Mouse (Mus musculus) thymus, adult 2 months (tissue): ENCODE results near the gene Rpgr. TPM values are rescaled to one million over a fixed set of nuclear protein-coding genes. Genes with fewer than 3 reads are reported as not detected.

Source experiments
- DNase-seq: peaks from one replicate; pipeline ENCODE4 v3.0.0; 2021
- H3K27ac ChIP-seq: fragments of 200-500 bp; 2 replicates; pipeline ENCODE4 v1.5.1; 2012; ENCODE audit warnings: low read length, control low read depth; ENCODE audit not compliant: control insufficient read depth, insufficient read depth
- H3K27me3 ChIP-seq: fragments of 200-500 bp; 2 replicates; pipeline ENCODE4 v1.6.1; 2012; ENCODE audit warnings: mild to moderate bottlenecking, low read length, moderate library complexity, mixed read lengths; ENCODE audit not compliant: control insufficient read depth, insufficient read depth
- H3K36me3 ChIP-seq: fragments of 200-500 bp; 2 replicates; pipeline ENCODE4 v1.6.1; 2012; ENCODE audit warnings: mild to moderate bottlenecking, low read length, moderate library complexity; ENCODE audit not compliant: control insufficient read depth, insufficient read depth
- H3K4me1 ChIP-seq: fragments of 200-500 bp; replicated peaks from 2 replicates; pipeline ENCODE4 v1.6.1; 2012; ENCODE audit warnings: low read length; ENCODE audit not compliant: control insufficient read depth, insufficient read depth
- H3K4me3 ChIP-seq: fragments of 200-500 bp; 2 replicates; pipeline ENCODE4 v1.5.1; 2012; ENCODE audit warnings: mild to moderate bottlenecking, low read length, control low read depth, moderate library complexity; ENCODE audit not compliant: control insufficient read depth, insufficient read depth
- CTCF ChIP-seq: fragments of 200-500 bp; IDR thresholded peaks from 2 replicates; pipeline ENCODE4 v1.5.1; 2012; ENCODE audit warnings: mild to moderate bottlenecking, control low read depth, low read length, moderate library complexity, borderline replicate concordance; ENCODE audit not compliant: control insufficient read depth, poor library complexity, insufficient read depth; ENCODE audit errors: extremely low read depth
- POLR2A ChIP-seq: fragments of 200-500 bp; IDR thresholded peaks from 2 replicates; pipeline ENCODE4 v1.6.1; 2012; ENCODE audit warnings: mild to moderate bottlenecking, low read length, control low read depth, moderate library complexity; ENCODE audit not compliant: control insufficient read depth, poor library complexity, insufficient read depth; ENCODE audit errors: extremely low read depth
- WGBS: fragments of 180-500 bp; shearing (Covaris S2); methylation state at CpG from one replicate; pipeline ENCODE4 v1.1.7; 2018; 5-methylcytosine and 5-hydroxymethylcytosine counted together
- polyA plus RNA-seq: library from polyadenylated mRNA; depleted of rRNA; stranded (reverse); fragments of >200 nt; gene quantifications from 2 replicates; pipeline ENCODE4 v1.2.3, GENCODE M21; 2012

Gene Rpgr
- polyA plus RNA-seq, 1 experiment, result 2.1 TPM

DNA sequence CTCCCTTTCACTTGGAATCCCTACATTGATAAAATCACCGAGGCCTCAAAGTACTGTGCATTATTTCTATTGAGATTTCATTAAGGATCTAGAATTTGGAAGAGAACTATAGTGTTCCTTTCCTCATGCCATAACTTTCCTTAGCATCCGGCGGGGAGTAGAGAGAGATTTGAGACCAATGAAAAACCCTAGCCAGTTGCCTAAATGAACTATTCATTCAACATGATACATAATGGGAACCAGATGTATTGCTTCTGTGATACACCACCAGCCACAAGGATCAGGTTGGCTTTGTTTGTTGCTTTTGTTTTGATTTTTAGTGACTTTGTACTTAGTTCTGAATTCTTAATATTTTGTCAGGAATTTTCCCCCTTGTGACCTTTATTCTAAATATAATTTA, 136.3 kb downstream of the Rpgr start:
- Histone ChIP-seq H3K27me3 (no peaks in the 10 kb centered on the region), H3K27ac (no peak overlapping the region), H3K4me1 (no peaks in the 10 kb centered on the region), H3K4me3 (no peak overlapping the region), H3K36me3 (no peaks in the 10 kb centered on the region)
- 85% methylated on average over 3 of the region's 3 CpGs for WGBS
- DNase-seq, result no peak
- TF ChIP-seq CTCF, result no peak
- no peak for TF ChIP-seq POLR2A

- no peak overlapping the region for H3K27ac ChIP-seq
- 94% methylated on average over 1 of the region's 1 CpGs for whole genome bisulfite sequencing
- TF ChIP-seq POLR2A (no peak), CTCF (no peak)
- H3K36me3 ChIP-seq, result no peaks in the 10 kb centered on the region
- H3K4me3 ChIP-seq, result no peak overlapping the region
- H3K4me1 ChIP-seq, result no peaks in the 10 kb centered on the region
- no peaks in the 10 kb centered on the region for H3K27me3 ChIP-seq
- DNase-seq, result no peak
Measured at GRCm38 (mm10) chrX:10079981-10080380, 136.7 kb downstream of the Rpgr start.

DNA sequence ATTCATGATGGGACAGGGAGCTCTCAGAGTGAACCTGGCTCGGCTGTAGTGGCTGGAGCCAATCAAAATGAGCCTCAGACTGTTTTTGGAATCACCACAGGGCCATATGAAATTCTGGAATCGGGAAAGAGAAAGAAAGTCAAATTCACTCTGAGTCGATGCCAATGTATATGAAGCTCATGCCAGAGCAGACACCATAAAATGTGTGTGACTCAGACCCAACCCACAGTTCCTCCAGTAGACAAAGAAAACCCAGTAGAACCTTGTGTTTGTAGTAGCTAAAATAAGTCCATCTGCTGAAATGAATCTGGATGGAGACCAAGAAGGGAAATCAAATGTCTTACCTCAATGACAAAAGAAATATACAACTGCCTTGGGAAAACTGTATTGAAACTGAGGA, 142.8 kb downstream of the Rpgr start:
- Histone ChIP-seq H3K27me3 (no peaks in the 10 kb centered on the region), H3K27ac (no peak overlapping the region), H3K36me3 (no peaks in the 10 kb centered on the region), H3K4me1 (no peaks in the 10 kb centered on the region), H3K4me3 (no peak overlapping the region)
- DNase-seq, result no peak
- no peak for TF ChIP-seq CTCF
- 87% methylated on average over 3 of the region's 3 CpGs for WGBS

DNA sequence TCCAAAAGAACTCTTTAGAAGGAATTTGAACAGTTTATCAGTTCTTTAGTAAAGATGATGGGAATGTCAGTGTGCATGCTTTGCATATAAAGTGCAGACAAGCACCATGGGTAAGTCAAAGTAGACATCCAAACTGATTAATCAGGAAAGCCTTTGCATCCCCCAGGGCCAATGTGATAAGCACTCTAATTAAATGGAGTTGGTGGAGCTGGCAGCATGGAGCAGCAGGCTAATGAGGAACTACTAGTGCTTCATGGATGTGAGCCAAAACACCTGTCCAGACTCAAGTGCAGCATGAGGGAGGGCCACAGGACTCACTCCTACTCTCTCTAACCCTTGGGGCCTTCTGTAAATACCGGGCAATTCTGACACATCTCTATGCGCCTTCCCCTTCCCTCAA, 145.2 kb downstream of the Rpgr start:
- H3K36me3 ChIP-seq, result no peaks in the 10 kb centered on the region
- no peak overlapping the region for H3K27ac ChIP-seq
- H3K4me3 ChIP-seq, result no peak overlapping the region
- WGBS, result 76% methylated on average over 2 of the region's 2 CpGs
- H3K4me1 ChIP-seq, result no peaks in the 10 kb centered on the region
- DNase-seq, result no peak
- H3K27me3 ChIP-seq, result no peaks in the 10 kb centered on the region
- TF ChIP-seq CTCF (no peak), POLR2A (no peak)

GRCm38 (mm10) chrX:10070689-10071088, 146.0 kb downstream of the Rpgr start:
- Histone ChIP-seq H3K4me1 (no peaks in the 10 kb centered on the region), H3K27ac (no peak overlapping the region), H3K4me3 (no peak overlapping the region), H3K36me3 (no peaks in the 10 kb centered on the region), H3K27me3 (no peaks in the 10 kb centered on the region)
- DNase-seq, result no peak
- WGBS, result 34% methylated on average over 6 of the region's 6 CpGs
- TF ChIP-seq CTCF, result no peak
- no peak for TF ChIP-seq POLR2A

- H3K36me3 ChIP-seq, result no peaks in the 10 kb centered on the region
- no peaks in the 10 kb centered on the region for H3K4me1 ChIP-seq
- no peaks in the 10 kb centered on the region for H3K27me3 ChIP-seq
- TF ChIP-seq CTCF, result no peak
- no peak for TF ChIP-seq POLR2A
- no peak overlapping the region for H3K27ac ChIP-seq
- no peak overlapping the region for H3K4me3 ChIP-seq
- DNase-seq, result no peak
- WGBS, result 83% methylated on average over 4 of the region's 4 CpGs
Measured at GRCm38 (mm10) chrX:10069405-10069804, 147.3 kb downstream of the Rpgr start.

- no peaks in the 10 kb centered on the region for H3K4me1 ChIP-seq
- no peaks in the 10 kb centered on the region for H3K36me3 ChIP-seq
- H3K27me3 ChIP-seq, result no peaks in the 10 kb centered on the region
- TF ChIP-seq CTCF (no peak), POLR2A (no peak)
- no peak overlapping the region for H3K4me3 ChIP-seq
- 100% methylated on average over 1 of the region's 1 CpGs for WGBS
- no peak for DNase-seq
- H3K27ac ChIP-seq, result no peak overlapping the region
Measured at GRCm38 (mm10) chrX:10063781-10064180, 152.9 kb downstream of the Rpgr start.

GRCm38 (mm10) chrX:10063361-10063760, 153.4 kb downstream of the Rpgr start:
- Histone ChIP-seq H3K27me3 (no peaks in the 10 kb centered on the region), H3K4me3 (no peak overlapping the region), H3K4me1 (no peaks in the 10 kb centered on the region), H3K27ac (no peak overlapping the region), H3K36me3 (no peaks in the 10 kb centered on the region)
- TF ChIP-seq POLR2A (no peak), CTCF (no peak)
- WGBS, result 83% methylated on average over 2 of the region's 2 CpGs
- DNase-seq, result no peak
